Mouse (Mus musculus) olfactory bulb, adult 2 months (tissue): Measurements from ENCODE around the gene Sema3d. TPM values are rescaled to one million over a fixed set of nuclear protein-coding genes. Genes with fewer than 3 reads are reported as not detected.

Experiments
- H3K27ac ChIP-seq: fragments of 200-500 bp; 2 replicates; pipeline ENCODE4 v1.5.1; 2012; ENCODE audit warnings: low read depth, low read length; ENCODE audit not compliant: insufficient read depth
- H3K4me1 ChIP-seq: fragments of 200-500 bp; 2 replicates; pipeline ENCODE4 v1.6.1; 2012; ENCODE audit warnings: low read length; ENCODE audit not compliant: control insufficient read depth, insufficient read depth
- H3K4me3 ChIP-seq: fragments of 200-500 bp; 2 replicates; pipeline ENCODE4 v1.5.1; 2012; ENCODE audit warnings: mild to moderate bottlenecking, low read depth, low read length, moderate library complexity; ENCODE audit not compliant: insufficient read depth
- CTCF ChIP-seq: fragments of 200-500 bp; IDR thresholded peaks from 2 replicates; pipeline ENCODE4 v1.5.1; 2012; ENCODE audit warnings: low read depth, mild to moderate bottlenecking, low read length, moderate library complexity; ENCODE audit not compliant: insufficient read depth
- POLR2A ChIP-seq: fragments of 200-500 bp; IDR thresholded peaks from 2 replicates; pipeline ENCODE4 v1.6.1; 2012; ENCODE audit warnings: mild to moderate bottlenecking, low read depth, low read length, moderate library complexity; ENCODE audit not compliant: insufficient read depth
- WGBS: fragments of 180-500 bp; shearing (Covaris S2); methylation state at CpG from one replicate; pipeline ENCODE4 v1.1.7; 2018; 5-methylcytosine and 5-hydroxymethylcytosine counted together
- polyA plus RNA-seq: library from polyadenylated mRNA; stranded (reverse); fragments of >200 nt; gene quantifications from 2 replicates; pipeline ENCODE4 v1.2.4, GENCODE M21; 2012; ENCODE audit warnings: low replicate concordance; ENCODE audit not compliant: missing spikeins, insufficient read depth, insufficient read length

Sema3d gene
- polyA plus RNA-seq, 1 experiment: not detected

DNA sequence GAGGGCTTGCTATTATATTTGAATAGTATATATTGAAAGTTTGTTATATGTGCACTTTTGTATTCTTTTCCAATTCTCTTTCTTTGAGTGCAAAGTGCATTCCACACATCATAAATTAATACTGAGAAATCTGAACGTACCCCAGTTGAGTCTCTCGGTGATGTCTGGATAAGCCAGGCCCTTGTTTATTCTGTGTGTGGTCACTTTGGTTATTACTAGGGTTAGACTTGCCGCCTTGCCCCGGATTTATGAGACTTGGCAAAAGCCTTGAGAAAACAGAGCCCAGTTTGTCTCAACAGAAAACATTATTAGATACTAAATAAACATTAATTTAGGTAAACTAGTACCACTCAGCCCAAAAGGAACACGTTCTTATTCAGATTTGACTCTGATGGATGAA lies 40.1 kb downstream of the Sema3d start:
- Histone ChIP-seq H3K27ac (no peak overlapping the region), H3K4me1 (no peaks in the 10 kb centered on the region), H3K4me3 (no peak overlapping the region)
- 69% methylated on average over 5 of the region's 5 CpGs for WGBS
- no peak for TF ChIP-seq CTCF
- TF ChIP-seq POLR2A: no peak

DNA sequence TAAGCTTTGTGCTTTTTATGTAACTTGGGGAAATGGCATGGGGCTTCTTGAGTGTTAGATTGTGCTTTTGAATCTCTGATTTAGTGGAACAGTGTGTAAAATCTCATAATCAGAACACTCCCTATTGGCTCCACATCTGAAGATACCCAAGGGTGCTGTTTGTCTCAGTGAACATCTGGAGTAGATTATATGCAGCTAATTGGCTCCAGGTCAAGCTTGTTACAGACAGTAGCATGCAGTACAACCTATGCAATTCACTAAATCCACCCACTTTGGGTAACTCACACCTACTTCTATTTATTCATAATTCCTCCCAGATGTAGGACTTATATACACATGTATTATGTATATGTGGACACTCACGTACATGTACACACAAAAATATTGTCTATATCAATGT lies 58.6 kb downstream of the Sema3d start:
- 85% methylated on average over 1 of the region's 1 CpGs for WGBS
- Histone ChIP-seq H3K27ac (no peak overlapping the region), H3K4me1 (no peaks in the 10 kb centered on the region), H3K4me3 (no peak overlapping the region)
- no peak for TF ChIP-seq POLR2A
- no peak for TF ChIP-seq CTCF

DNA sequence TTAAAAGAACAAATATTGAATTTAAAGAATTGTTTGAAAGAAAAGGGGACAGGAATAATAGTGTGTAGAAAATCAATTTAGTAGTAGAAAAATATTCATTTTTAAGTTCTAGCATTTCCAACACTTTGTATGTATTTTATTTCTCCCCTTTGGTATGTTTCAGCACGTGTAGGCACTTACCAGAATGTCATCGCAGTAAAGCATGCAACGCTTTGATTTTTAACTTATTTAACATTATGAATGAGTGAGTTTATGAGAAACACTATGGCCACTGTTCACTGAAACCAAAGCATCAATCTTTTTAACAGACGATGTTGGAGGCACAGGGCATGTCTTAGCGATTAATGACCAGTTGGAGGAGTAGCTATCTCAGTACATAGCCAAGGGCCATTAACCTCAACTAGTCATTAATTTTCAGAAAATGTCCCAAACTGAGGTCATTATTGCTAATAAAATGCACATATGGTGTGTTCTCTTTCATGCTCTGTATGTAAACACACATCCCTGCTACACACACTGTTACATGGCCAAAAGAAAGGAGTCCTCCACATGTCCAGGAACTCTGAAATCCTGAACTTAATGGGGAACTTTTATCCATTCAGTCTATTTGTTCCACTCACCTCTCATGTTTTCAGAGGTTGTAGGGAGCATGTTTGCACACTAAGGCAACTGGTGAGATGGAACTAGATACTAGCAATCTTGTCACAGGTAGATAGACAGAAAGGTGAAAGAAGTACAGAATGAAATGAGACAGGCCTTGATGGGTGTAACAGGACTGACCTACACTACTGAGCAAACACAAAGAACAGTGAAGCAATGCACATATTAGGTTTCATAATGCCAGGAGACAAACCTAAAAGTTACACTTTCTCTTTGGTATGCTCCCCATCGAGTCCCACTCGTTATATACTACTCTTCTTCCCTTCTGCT lies 59.3 kb downstream of the Sema3d start:
- no peak for TF ChIP-seq CTCF
- no peak for TF ChIP-seq POLR2A
- WGBS: 86% methylated on average over 7 of the region's 7 CpGs
- H3K4me3 ChIP-seq: no peak overlapping the region
- no peak overlapping the region for H3K27ac ChIP-seq
- no peaks in the 10 kb centered on the region for H3K4me1 ChIP-seq

- no peaks in the 10 kb centered on the region for H3K4me1 ChIP-seq
- TF ChIP-seq CTCF (no peak), POLR2A (no peak)
- H3K4me3 ChIP-seq: no peak overlapping the region
- no peak overlapping the region for H3K27ac ChIP-seq
- WGBS: 85% methylated on average over 4 of the region's 4 CpGs
These were observed 67.9 kb downstream of the Sema3d start for GRCm38 (mm10) chr5:12451089-12451488.

DNA sequence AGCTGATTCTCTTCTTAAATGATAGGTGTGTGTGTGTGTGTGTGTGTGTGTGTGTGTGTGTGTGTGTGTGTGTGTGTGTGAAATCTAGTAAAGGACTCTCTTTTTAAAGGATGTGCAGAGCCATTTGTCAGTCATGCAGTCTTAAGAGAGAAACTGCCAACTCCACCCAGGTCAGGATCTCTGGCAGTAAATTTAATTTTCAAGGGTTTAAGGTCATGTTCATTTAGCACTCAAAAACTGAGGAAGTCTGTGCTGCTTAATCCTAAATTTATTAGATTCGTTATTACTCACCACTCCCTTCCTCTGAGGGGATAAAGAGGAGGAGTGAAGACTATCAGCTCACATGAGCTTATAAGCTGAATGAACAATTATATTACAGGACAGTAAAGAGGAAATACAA lies 71.8 kb downstream of the Sema3d start:
- Histone ChIP-seq H3K27ac (no peak overlapping the region), H3K4me1 (no peaks in the 10 kb centered on the region), H3K4me3 (no peak overlapping the region)
- 67% methylated on average over 1 of the region's 1 CpGs for WGBS
- TF ChIP-seq POLR2A (no peak), CTCF (no peak)

GRCm38 (mm10) chr5:12457509-12457908 lies 74.3 kb downstream of the Sema3d start:
- H3K27ac ChIP-seq: no peak overlapping the region
- no peaks in the 10 kb centered on the region for H3K4me1 ChIP-seq
- 70% methylated on average over 1 of the region's 1 CpGs for WGBS
- no peak for TF ChIP-seq POLR2A
- H3K4me3 ChIP-seq: no peak overlapping the region

DNA sequence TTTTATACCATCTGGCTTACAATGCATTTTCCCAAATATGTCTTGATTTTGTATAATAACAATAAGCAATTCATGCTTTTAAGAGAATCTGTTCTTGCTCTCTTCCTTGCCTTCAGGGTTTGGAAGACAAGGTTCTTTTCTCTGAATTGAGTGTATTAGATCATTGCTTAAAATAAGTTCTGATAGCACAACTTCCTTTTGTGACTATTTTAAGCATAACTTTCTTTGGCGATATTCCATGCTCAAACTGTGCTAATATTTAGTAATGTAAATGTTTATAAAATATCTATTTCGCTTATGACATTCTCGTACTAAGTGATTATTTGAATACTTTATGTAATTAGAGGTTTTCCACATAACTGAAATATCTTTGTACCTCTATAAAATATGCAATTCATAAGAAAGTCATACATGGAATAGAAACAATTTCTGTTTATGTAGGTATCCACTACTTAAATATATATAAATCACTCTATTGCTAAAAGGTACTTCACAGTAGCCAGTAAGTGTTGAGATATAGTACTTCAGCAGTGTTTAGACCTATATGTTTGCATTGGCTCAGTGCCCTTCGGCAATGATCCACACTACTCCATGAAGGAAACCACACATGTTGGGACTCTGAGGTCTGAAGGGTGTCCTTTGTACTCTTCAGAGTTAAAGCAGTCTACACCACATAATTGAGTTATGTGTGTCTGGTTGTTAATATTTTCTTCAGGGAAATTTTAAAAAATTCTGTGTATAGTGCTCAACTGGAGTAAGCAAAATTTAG lies 84.6 kb downstream of the Sema3d start:
- WGBS: 79% methylated on average over 4 of the region's 4 CpGs
- TF ChIP-seq POLR2A: no peak
- no peak for TF ChIP-seq CTCF
- no peaks in the 10 kb centered on the region for H3K4me1 ChIP-seq
- H3K27ac ChIP-seq: no peak overlapping the region
- H3K4me3 ChIP-seq: no peak overlapping the region

DNA sequence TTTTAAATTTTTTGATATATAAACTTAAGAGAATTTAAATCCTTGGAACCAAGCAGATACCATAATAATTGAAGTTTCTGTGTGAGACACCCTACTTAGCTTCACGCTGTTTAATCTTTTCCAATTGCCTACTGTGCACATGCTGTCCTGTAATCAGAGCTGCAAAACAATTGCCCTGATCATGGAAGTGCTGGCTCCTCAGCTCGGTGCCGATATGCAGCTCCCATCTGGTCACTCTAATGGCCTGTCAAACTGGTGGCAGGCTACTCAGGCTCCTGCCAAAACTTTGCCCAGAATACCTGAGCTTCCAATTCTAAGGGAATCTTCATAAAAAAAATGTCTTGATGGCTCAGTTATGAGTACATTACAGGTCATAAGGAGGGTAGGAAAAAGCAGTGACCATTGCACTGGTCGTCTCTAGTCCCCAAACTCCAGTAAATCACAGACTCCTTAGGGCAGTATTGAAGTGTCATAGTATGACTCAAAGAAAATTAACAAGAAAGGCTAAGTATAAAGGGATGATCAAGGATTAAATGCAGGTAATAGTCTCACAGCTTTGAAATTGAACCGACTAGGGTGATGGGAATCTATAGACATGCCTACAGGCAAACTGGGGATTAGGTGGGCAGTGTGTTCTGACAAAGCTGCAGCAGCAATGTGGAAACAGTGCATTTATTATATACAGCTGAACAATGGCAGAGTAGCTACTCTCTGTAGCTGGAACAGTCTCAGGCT lies 91.9 kb downstream of the Sema3d start:
- WGBS: 40% methylated on average over 5 of the region's 5 CpGs
- Histone ChIP-seq H3K4me3 (no peak overlapping the region), H3K27ac (no peak overlapping the region), H3K4me1 (no peaks in the 10 kb centered on the region)
- no peak for TF ChIP-seq CTCF
- no peak for TF ChIP-seq POLR2A

GRCm38 (mm10) chr5:12475639-12475916 lies 92.4 kb downstream of the Sema3d start:
- no peaks in the 10 kb centered on the region for H3K4me1 ChIP-seq
- no peak overlapping the region for H3K4me3 ChIP-seq
- TF ChIP-seq POLR2A (no peak), CTCF (no peak)
- no peak overlapping the region for H3K27ac ChIP-seq
- WGBS: 58% methylated on average over 4 of the region's 4 CpGs
